Mouse (Mus musculus) ES-E14 (cell line): Measurements from ENCODE around the gene Alg14.

ENCODE experiments used
- ZC3H11A ChIP-seq: IDR thresholded peaks from 2 replicates; pipeline ENCODE4 v1.6.1; 2012; ENCODE audit warnings: low read depth, mild to moderate bottlenecking, inconsistent platforms, low read length, borderline replicate concordance
- ZNF384 ChIP-seq: IDR thresholded peaks from 2 replicates; pipeline ENCODE4 v1.6.1; 2012; ENCODE audit warnings: low read depth, low read length, inconsistent platforms

DNA sequence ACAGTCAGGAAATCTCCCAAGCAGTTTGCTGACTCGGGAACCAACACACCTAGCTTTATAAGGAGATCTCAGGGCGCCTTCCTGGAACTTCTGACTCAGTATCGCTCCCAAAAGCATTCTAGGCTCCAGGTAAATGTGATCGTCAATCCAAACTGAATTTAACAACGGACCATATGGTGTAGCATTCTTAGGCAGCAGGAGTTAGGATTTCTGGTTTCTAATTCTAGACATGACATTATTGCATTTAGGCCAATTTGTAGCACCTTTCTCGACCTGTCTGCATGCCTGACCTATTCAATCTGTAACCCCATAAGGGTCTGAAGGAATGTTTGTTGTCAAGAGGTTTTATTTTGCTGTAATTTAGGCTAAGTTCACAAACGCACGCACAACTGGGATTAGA lies 892 bp upstream of the Alg14 start:
- TF ChIP-seq ZC3H11A (no peak), ZNF384 (no peak)
